Mouse (Mus musculus) neutrophil, adult 5-6 weeks (primary cell): ENCODE results near the gene Ccdc148. TPM values are rescaled to one million over a fixed set of nuclear protein-coding genes. Genes with fewer than 3 reads are reported as not detected.

Experiments used
- ATAC-seq: fragments of 151-379, 151-347 bp; 2 replicates; pipeline ENCODE4 v1.8.0; 2017; ENCODE audit warnings: mild to moderate bottlenecking, moderate TSS enrichment; ENCODE audit not compliant: insufficient number of reproducible peaks, poor library complexity, low FRiP score, severe bottlenecking; ENCODE audit errors: extremely low read depth
- total RNA-seq: library from RNA; stranded (forward); fragments of 200-1000 nt; gene quantifications from 2 replicates; pipeline ENCODE4 v1.2.3, GENCODE M21; 2017

Ccdc148 gene
- total RNA-seq, 1 experiment from 2014 or later = 0.23 TPM

GRCm38 (mm10) chr2:59183541-59183940 lies 23.1 kb upstream of the Ccdc148 start:
- ATAC-seq = no peak

DNA sequence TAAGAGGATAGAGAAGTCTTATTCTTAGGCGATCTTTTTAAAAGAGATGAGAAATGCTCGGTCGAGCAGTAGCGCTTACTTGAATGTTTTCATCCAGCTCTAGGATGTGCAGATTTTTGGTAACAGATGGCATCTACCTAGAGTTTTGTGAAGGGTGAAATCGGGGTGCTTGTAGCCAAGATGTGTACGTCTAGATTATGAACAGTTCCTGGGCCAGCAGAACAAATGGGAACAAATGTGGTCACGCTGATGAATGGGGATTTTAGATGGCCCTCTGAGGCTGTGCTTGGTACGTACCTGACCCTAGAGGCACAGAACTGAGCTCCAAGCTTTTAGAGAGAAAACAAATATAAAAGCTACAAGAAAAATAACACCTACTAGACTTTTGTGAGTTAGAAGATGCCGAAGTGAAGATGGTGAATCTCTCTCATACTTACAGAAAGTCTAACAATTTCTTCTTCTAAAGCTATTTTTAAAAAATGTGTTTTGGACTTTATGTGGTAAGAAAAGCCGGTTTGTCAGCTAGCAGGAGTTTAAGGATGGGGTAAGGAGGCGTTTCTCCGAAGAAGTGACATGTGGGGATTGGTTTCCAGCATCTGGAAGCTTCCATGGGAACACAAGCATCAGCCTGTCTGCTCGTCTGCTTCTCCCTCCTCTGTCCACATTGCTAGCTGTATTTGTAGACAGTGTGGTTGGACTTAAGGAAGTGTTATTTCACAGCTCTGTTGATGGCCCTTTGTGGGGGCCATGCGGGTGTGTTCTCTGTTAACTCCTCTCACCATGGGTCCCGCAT lies 21.0 kb upstream of the Ccdc148 start:
- ATAC-seq = no peak

GRCm38 (mm10) chr2:59179487-59179886 lies 19.0 kb upstream of the Ccdc148 start:
- no peak for ATAC-seq

- ATAC-seq = no peak
These were observed 18.5 kb upstream of the Ccdc148 start for GRCm38 (mm10) chr2:59178960-59179359.

DNA sequence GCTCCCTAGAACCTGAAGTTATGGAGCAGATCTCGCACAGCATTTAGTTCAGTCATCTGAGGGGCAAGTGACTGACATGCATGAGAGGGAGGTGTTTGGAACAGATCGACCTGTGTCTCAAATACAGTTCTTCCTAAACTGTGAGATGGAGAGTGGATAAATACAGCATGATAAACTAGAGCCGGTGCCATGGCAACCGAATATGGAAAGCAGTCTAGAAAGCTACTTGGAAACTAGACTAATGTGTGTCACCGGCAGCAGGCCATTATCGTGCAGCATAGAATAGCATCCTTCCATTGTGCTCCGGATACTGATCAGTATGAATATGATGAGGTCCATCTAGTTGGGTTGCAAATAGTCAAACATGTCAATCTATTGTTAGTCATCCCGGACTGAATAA lies 17.7 kb upstream of the Ccdc148 start:
- no peak for ATAC-seq

DNA sequence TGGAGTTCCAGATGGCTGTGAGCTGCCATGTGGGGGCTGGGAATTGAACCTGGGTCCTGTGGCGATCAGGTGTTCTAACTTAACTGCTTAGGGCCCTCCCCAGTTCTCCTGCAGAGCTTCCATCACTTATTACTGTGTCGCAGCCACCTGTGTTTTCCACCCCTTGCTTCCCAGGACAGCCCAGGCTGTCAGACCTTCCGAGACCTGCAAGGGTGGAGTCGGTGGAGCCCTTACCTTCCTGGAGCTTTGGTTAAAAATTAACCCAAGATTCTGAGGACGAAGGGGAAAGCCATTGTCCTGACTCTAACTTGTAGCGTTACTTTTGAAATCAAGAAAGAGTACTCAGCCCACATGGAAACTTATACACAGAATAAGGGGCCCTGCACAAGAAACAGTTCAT lies 15.4 kb upstream of the Ccdc148 start:
- ATAC-seq = no peak

- no peak for ATAC-seq
These were observed 11.1 kb upstream of the Ccdc148 start for GRCm38 (mm10) chr2:59171533-59171932.

- ATAC-seq = no peak
These were observed 10.1 kb upstream of the Ccdc148 start for GRCm38 (mm10) chr2:59170593-59170992.

GRCm38 (mm10) chr2:59170208-59170589 lies 9.7 kb upstream of the Ccdc148 start:
- no peak for ATAC-seq

- no peak for ATAC-seq
These were observed 9.2 kb upstream of the Ccdc148 start for GRCm38 (mm10) chr2:59169572-59170207.

DNA sequence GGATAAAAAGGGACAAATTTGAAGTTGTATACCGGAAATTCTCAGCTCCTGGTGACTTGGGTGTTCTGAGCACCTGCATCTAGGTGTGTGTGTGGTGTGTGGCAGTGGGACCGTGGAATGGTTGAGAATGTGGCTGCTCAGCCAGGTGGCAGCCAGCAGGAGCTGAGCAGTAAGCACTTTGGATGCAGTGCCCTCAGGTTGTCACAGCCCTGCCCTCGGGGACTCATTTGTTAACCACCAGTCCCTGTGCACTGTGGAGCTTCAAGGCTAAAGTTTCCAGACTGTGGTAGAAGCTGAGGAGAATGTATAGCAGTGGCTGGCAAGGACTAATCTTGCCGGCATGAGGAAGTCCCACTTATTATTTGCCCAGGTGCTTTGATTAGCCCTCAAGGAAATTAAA lies 7.3 kb upstream of the Ccdc148 start:
- ATAC-seq = no peak

DNA sequence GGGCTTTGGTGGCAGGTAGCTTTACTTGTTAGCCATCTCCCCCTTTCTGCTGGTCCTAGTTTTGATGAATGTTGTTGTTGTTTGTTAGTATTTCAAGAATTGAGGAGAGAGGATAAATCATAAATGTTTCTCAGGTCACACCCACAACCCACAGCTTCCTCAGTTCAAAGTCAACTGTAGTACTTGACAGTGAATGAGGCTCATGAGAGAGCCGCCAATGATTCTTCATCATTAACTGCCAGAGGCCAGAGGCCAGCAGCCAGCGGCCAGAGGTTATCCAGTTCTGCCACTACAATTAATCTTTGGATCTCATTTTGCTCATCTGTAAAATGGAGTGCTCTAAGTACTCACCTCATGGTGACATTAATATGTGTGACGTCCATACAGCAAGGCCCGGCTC lies 6.5 kb upstream of the Ccdc148 start:
- no peak for ATAC-seq

GRCm38 (mm10) chr2:59162285-59162600 lies 1.8 kb upstream of the Ccdc148 start:
- ATAC-seq = no peak

DNA sequence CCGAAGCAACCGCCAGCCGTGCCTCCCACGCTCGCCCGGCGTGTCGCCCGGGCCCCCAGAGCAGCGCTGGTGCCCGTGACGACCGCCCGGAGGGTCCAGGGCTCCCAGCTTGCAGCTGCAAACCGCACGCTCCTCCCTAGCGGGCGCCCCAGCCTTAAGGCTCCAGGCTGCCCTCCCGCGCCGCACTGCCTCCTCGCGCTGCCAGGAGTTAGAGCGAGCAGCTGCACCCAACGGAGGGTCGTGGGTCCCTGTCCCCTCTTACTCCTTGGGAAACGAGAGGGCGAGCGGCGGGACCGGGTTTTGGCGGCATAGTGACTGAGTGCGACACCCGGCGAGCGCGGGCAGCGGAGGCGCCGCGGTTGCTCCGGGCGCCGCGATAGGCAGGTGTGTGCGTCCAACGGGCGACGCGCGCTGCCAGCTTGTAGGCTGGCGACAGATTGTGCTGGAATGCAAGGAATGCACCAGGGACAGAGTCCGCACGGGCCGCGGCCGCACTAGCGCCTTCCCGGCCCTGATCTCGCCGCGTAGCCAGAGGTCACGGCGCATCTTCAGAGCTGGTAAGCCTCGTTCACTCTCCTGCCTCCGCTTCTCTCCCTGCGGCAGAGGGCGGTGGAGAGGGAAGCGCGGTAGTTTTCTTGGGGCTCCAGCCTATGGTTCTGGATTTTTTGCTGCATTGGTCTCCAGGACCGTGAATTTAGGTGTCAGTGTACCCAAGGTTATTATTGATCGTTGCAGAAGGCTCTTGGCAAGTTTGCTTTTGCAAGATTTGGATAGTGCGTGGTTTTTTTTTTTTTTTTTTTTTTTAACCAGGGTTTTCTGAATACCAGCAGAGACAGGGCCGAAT lies 1.2 kb upstream of the Ccdc148 start:
- ATAC-seq = no peak

DNA sequence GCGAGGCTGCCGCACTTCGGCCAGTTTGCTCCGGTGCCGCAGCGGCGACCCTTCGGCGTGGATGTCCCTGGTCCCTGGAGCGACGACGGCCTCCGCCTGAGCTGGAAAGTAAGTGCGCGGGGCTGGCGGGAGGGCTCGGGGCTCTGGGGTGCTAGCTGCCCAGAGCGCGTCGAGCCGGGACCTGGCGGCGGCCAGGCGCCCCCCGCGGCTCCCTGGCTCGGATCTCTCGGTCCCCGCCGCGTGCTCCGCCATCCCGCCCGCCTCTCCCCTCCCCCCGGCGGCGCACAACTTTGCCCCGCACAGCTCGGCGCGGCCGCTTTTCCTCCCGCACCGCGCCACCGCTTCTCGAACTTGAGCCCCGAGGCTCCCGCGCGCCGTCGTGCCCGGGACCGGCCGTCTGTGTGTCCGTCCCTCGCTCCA lies 548 bp upstream of the Ccdc148 start:
- no peak for ATAC-seq

DNA sequence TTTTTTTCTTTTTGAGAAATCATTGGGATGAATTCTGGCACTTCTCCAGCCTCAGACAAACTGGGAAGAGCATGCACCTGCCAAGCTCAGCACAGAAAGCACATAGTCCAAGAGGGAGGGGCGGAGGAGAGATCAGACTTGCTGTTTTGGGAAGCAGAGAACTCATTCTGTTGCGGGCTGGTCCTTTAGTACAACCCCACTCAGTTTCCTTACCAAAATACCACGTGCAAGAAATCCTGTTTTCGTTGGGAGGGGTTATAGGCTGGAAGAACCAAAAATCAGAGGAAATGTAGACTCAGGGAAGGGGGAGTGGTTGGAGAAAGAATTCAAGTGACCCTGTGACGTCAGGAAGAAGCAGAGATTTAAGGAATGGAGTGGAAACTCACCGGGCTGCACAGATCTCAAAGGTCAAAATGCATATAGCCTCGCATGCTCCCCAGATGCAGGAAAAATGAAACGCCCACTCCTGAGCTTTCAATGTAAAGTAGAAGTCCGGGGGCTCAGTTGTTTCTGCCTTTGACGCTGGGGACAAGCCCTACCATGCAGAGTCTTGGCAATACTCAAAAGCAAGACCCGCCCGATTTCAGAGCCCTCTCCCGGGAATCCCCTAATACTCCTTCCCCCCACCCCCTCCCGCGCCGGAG lies 400 bp downstream of the Ccdc148 start:
- ATAC-seq = no peak

- ATAC-seq = no peak
These were observed 2.4 kb downstream of the Ccdc148 start for GRCm38 (mm10) chr2:59158117-59158516.

- no peak for ATAC-seq
These were observed 5.1 kb downstream of the Ccdc148 start for GRCm38 (mm10) chr2:59155428-59155827.

DNA sequence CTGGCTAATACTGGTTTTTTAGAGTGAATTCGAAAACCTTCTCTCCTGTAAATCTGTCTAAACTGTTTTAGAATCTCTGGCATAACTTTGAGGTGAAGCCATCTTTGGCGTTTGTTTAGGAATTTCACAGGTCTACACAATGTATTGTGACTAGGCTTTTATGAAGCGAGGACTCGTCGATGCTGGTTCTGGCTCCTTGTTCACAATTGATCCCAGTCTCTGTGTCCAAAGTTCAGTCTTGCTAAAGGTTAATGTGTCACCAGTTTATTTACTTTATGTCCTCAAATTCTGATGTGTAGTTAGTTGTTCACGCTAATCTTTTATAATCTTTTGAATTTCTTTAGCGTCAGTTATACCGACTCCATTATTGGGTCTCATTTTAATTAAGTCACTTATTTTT lies 29.4 kb downstream of the Ccdc148 start:
- no peak for ATAC-seq
